ENCODE assay signal across 8 mouse cellular contexts in the genomic region with DNA sequence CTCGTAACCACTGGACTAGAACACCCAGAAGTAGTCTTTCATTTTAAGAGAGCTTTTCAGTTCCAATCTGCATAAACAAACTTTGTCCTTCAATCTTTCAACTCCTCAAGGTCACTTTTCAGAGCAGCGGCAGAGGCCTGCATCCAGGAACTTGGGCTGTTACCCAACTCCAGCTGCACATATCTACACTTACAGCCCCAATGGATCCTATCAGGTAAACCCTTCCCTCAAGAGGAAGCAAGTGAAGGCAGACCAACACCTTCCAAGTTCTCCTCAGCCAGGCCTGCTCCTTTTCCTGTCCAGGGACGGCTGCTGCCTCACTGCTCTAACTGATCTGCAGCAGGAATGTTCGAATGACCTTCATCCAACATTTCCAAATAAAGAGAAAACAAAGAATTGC. TPM values are rescaled to one million over a fixed set of nuclear protein-coding genes. Genes with fewer than 3 reads are reported as not detected.
DNase-seq lines count a peak whose midpoint lies in the region; ATAC-seq and TF ChIP-seq lines count a peak whose summit lies in the region.

No protein-coding gene starts in this region.

- DNase-seq in neural tube, embryonic 11.5 days (ENCODE audit: low spot score): no peak
- DNase-seq in neural tube, embryonic 10.5 days (ENCODE audit: extremely low spot score, low spot score): no peak
- no peak for DNase-seq in embryonic facial prominence, embryonic 14.5 days (ENCODE audit: low spot score)
- no peak for DNase-seq in liver, embryonic 14.5 days (ENCODE audit: low read depth in 3 of 3, low spot score in 3 of 3)
- no peak for DNase-seq in thymus, postnatal 10 days (ENCODE audit: low spot score in 2 of 2)
- DNase-seq in spleen, postnatal 36 days (ENCODE audit: low spot score in 2 of 2): no peak

- TF ChIP-seq CTCF in liver, embryonic 14.5 days (IDR thresholded peaks at IDR 0.05; ENCODE audit: low read depth): no peak
- no peak for TF ChIP-seq CTCF in small intestine, adult 2 months (IDR thresholded peaks at IDR 0.05; ENCODE audit: extremely low read depth, insufficient read length, insufficient replicate concordance, low read depth, low read length)

- H3K27me3 ChIP-seq in neural tube, embryonic 11.5 days (ENCODE audit: control insufficient read depth, insufficient read depth, low read length): no peaks in the 10 kb centered on the region
- H3K27me3 ChIP-seq in embryonic facial prominence, embryonic 14.5 days (replicated peaks; ENCODE audit: control insufficient read depth, insufficient read depth, low read length): no peaks in the 10 kb centered on the region
- no peaks in the 10 kb centered on the region for H3K27me3 ChIP-seq in hindbrain, embryonic 16.5 days (replicated peaks; ENCODE audit: control insufficient read depth, insufficient read depth, low read length)
- H3K27me3 ChIP-seq in liver, embryonic 14.5 days (ENCODE audit: control insufficient read depth, insufficient read depth, low read length): no peaks in the 10 kb centered on the region
- H3K27me3 ChIP-seq in small intestine, adult 2 months (ENCODE audit: control insufficient read depth, insufficient read depth, low read length): no peaks in the 10 kb centered on the region

- no peak overlapping the region for H3K27ac ChIP-seq in neural tube, embryonic 11.5 days (ENCODE audit: low read depth, low read length)
- peak overlapping the region; percentile 70 for H3K27ac ChIP-seq in embryonic facial prominence, embryonic 14.5 days (replicated peaks; ENCODE audit: low read depth, low read length)
- 0 out of 2 replicates have a peak overlapping the region, but pooled peaks have one; percentile 17 for H3K27ac ChIP-seq in hindbrain, embryonic 16.5 days (ENCODE audit: low read depth, low read length)
- peak overlapping the region; percentile 25; the same call in 1 of the 2 replicates for H3K27ac ChIP-seq in liver, embryonic 14.5 days
- H3K27ac ChIP-seq in small intestine, adult 2 months (ENCODE audit: insufficient read depth, low read depth, low read length): peak overlapping the region; percentile 88

- H3K9me3 ChIP-seq in neural tube, embryonic 11.5 days (ENCODE audit: control insufficient read depth, low read length): no peaks in the 10 kb centered on the region
- H3K9me3 ChIP-seq in embryonic facial prominence, embryonic 14.5 days (ENCODE audit: control insufficient read depth, low read length): no peaks in the 10 kb centered on the region
- H3K9me3 ChIP-seq in hindbrain, embryonic 16.5 days (ENCODE audit: control insufficient read depth, low read length): no peaks in the 10 kb centered on the region
- H3K9me3 ChIP-seq in liver, embryonic 14.5 days (ENCODE audit: control insufficient read depth, low read length): no peaks in the 10 kb centered on the region

- 70% methylated on average over 4 of the region's 4 CpGs for WGBS in neural tube, embryonic 11.5 days
- WGBS in embryonic facial prominence, embryonic 14.5 days: 15% methylated on average over 4 of the region's 4 CpGs
- 34% methylated on average over 4 of the region's 4 CpGs for whole genome bisulfite sequencing in hindbrain, embryonic 16.5 days
- WGBS in liver, embryonic 14.5 days (ENCODE audit: insufficient replicate concordance): 46% methylated on average over 4 of the region's 4 CpGs
- 8% methylated on average over 4 of the region's 4 CpGs for WGBS in small intestine, adult 2 months

- no peak for ATAC-seq in neural tube, embryonic 11.5 days (ENCODE audit: insufficient read depth, low FRiP score, low TSS enrichment)
- no peak for ATAC-seq in embryonic facial prominence, embryonic 14.5 days (ENCODE audit: low read depth)
- no peak for ATAC-seq in hindbrain, embryonic 16.5 days
- no peak for ATAC-seq in liver, embryonic 14.5 days (ENCODE audit: insufficient read depth)

- peak overlapping the region; percentile 20 for H3K9ac ChIP-seq in neural tube, embryonic 11.5 days (ENCODE audit: low read length)
- peak overlapping the region; percentile 64 for H3K9ac ChIP-seq in embryonic facial prominence, embryonic 14.5 days (ENCODE audit: low read depth, low read length)
- peak overlapping the region; percentile 58 for H3K9ac ChIP-seq in hindbrain, embryonic 16.5 days (ENCODE audit: low read depth, low read length)
- H3K9ac ChIP-seq in liver, embryonic 14.5 days (replicated peaks): peak overlapping the region; percentile 31; the same call in 1 of the 2 replicates

- no peak for TF ChIP-seq EP300 in liver, embryonic 14.5 days (IDR thresholded peaks at IDR 0.05; ENCODE audit: low read depth)

- H3K4me2 ChIP-seq in neural tube, embryonic 11.5 days (ENCODE audit: low read depth): peak overlapping the region; percentile 71
- peak overlapping the region; percentile 77 for H3K4me2 ChIP-seq in embryonic facial prominence, embryonic 14.5 days (ENCODE audit: low read depth, low read length)
- peak overlapping the region; percentile 82 for H3K4me2 ChIP-seq in hindbrain, embryonic 16.5 days (ENCODE audit: low read length)
- H3K4me2 ChIP-seq in liver, embryonic 14.5 days (ENCODE audit: low read depth): peak overlapping the region; percentile 81

- no peaks in the 10 kb centered on the region for H3K36me3 ChIP-seq in neural tube, embryonic 11.5 days (ENCODE audit: control insufficient read depth, insufficient read depth, low read length)
- H3K36me3 ChIP-seq in embryonic facial prominence, embryonic 14.5 days (ENCODE audit: control insufficient read depth, insufficient read depth, low read length): no peaks in the 10 kb centered on the region
- H3K36me3 ChIP-seq in hindbrain, embryonic 16.5 days (ENCODE audit: control insufficient read depth, insufficient read depth, low read length): no peaks in the 10 kb centered on the region
- no peaks in the 10 kb centered on the region for H3K36me3 ChIP-seq in liver, embryonic 14.5 days (replicated peaks; ENCODE audit: control insufficient read depth, insufficient read depth, low read depth)
- H3K36me3 ChIP-seq in small intestine, adult 2 months (ENCODE audit: control insufficient read depth, insufficient read depth, low read length): no peaks in the 10 kb centered on the region

- H3K4me3 ChIP-seq in neural tube, embryonic 11.5 days (ENCODE audit: low read depth, low read length): peak overlapping the region; percentile 36
- peak overlapping the region; percentile 54 for H3K4me3 ChIP-seq in embryonic facial prominence, embryonic 14.5 days (ENCODE audit: low read depth, low read length)
- peak overlapping the region; percentile 59 for H3K4me3 ChIP-seq in hindbrain, embryonic 16.5 days (ENCODE audit: low read length)
- peak overlapping the region; percentile 45 to 63 for H3K4me3 ChIP-seq in liver, embryonic 14.5 days (ENCODE audit: insufficient read depth in 1 of 2, low read depth in 2 of 2, low read length in 2 of 2)
- peak overlapping the region; percentile 52 for H3K4me3 ChIP-seq in small intestine, adult 2 months (ENCODE audit: low read depth, low read length)

- peaks cover 10% of the 10 kb centered on the region for H3K4me1 ChIP-seq in neural tube, embryonic 11.5 days (ENCODE audit: control insufficient read depth, insufficient read depth, low read length)
- H3K4me1 ChIP-seq in embryonic facial prominence, embryonic 14.5 days (ENCODE audit: control insufficient read depth, insufficient read depth, low read length): peaks cover 41% of the 10 kb centered on the region
- H3K4me1 ChIP-seq in hindbrain, embryonic 16.5 days (ENCODE audit: control insufficient read depth, insufficient read depth, low read depth, low read length): peaks cover 27% of the 10 kb centered on the region
- H3K4me1 ChIP-seq in liver, embryonic 14.5 days (replicated peaks; ENCODE audit: control insufficient read depth in 2 of 2, insufficient read depth in 2 of 2, low read length in 1 of 2): peaks cover 16 to 23% of the 10 kb centered on the region in 2 experiments
- H3K4me1 ChIP-seq in small intestine, adult 2 months (ENCODE audit: control insufficient read depth, insufficient read depth, insufficient read length, low read length): peaks cover 2% of the 10 kb centered on the region; the same call in 1 of the 2 replicates

- TF ChIP-seq POLR2A in small intestine, adult 2 months (IDR thresholded peaks at IDR 0.05; ENCODE audit: low read depth, low read length): no peak

RNA-seq across cellular contexts. Expression of a gene that starts 17.2 kb away (rescaled TPM):
- 119 and 126 TPM in 2 replicates for polyA plus RNA-seq in neural tube, embryonic 11.5 days (2014; fragmentation: Nextera tagmentation; extraction: Ambion mirVana)
- polyA plus RNA-seq in embryonic facial prominence, embryonic 14.5 days (2014; fragmentation: Nextera tagmentation; extraction: Ambion mirVana): 90.5 and 101 TPM in 2 replicates
- 75.8 and 86.0 TPM in 2 replicates for polyA plus RNA-seq in hindbrain, embryonic 16.5 days (2015; fragmentation: Nextera tagmentation; extraction: Ambion mirVana)
- 53.3 and 58.2 TPM in 2 replicates for polyA plus RNA-seq in liver, embryonic 14.5 days (2012; rRNA removed)
- polyA plus RNA-seq in liver, embryonic 14.5 days (2014; fragmentation: Nextera tagmentation; extraction: Ambion mirVana): 50.6 and 50.7 TPM in 2 replicates
- 103 and 247 TPM in 2 replicates for polyA plus RNA-seq in small intestine, adult 2 months (2012; rRNA removed)

RNA-seq across cellular contexts. Expression of a gene that starts 40.4 kb away (rescaled TPM):
- 4.6 and 5.2 TPM in 2 replicates for polyA plus RNA-seq in neural tube, embryonic 11.5 days (2014; fragmentation: Nextera tagmentation; extraction: Ambion mirVana)
- polyA plus RNA-seq in embryonic facial prominence, embryonic 14.5 days (2014; fragmentation: Nextera tagmentation; extraction: Ambion mirVana): 3.4 and 3.9 TPM in 2 replicates
- 24.0 and 28.6 TPM in 2 replicates for polyA plus RNA-seq in hindbrain, embryonic 16.5 days (2015; fragmentation: Nextera tagmentation; extraction: Ambion mirVana)
- 0.19 and 0.25 TPM in 2 replicates for polyA plus RNA-seq in liver, embryonic 14.5 days (2012; rRNA removed)
- 0.09 and 0.15 TPM in 2 replicates for polyA plus RNA-seq in liver, embryonic 14.5 days (2014; fragmentation: Nextera tagmentation; extraction: Ambion mirVana)
- polyA plus RNA-seq in small intestine, adult 2 months (2012; rRNA removed): 0.30 and 0.51 TPM in 2 replicates
